Mouse (Mus musculus) bone marrow, adult 2 months (tissue): ENCODE measurements around the gene Gm21985.

Source experiments
- CTCF ChIP-seq: fragments of 200-500 bp; IDR thresholded peaks from 2 replicates; pipeline ENCODE4 v1.5.1; 2011; ENCODE audit warnings: low read length, control low read depth; ENCODE audit not compliant: control insufficient read depth, insufficient read depth
- POLR2A ChIP-seq: fragments of 200-500 bp; IDR thresholded peaks from 2 replicates; pipeline ENCODE4 v1.6.1; 2011; ENCODE audit warnings: low read depth, mild to moderate bottlenecking, control low read depth, low read length, borderline replicate concordance; ENCODE audit not compliant: control insufficient read depth

- no peak for TF ChIP-seq POLR2A
- no peak for TF ChIP-seq CTCF
Observed at GRCm38 (mm10) chr2:112249780-112250453, 16.2 kb upstream of the Gm21985 start.
